ENCODE assay signal across 17 mouse cellular contexts in the genomic region with DNA sequence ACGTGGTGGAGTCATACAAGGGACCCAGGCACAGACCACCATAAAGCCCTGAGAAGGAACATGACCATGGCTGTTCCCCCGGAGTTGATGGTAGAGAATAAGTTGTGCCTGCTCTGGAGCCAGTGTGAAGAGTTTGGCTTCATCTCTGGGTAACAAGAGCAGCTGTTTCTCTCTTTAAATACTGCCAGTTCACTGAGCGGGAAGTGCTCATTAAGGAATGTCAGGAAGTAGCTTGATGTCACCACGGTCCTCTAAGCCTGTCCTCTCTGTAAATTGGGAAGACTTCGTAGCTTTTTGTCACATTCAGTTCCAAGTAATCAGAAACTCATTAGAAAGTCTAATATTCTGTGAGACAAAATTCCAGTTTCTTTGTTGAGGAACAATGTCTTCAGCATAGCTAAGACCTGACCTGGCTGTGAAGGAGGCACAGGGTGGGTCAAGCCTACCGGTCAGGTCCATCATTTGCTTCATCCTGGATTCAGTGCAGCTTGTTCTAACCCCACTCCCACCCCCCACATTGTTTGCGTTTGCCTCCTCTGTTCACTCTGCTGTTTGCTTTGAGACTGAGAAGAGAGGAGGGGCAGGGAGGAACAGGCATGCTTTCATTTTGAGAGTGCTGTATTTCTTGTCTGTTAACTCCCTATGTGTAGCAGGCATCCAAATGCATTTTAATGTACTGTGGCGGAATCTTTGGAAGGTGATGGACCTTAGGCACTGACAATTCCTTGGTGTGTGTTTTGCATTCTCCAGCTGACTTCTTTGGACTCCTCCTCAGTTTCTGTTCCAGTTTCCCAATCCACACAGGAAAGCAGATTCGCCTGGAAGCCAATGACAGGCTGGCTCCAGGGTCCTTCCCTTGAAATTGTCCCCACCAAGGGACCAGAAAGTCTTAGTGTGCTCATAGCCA.
A peak's percentile ranks its signal among the peaks of the same experiment; 100 is the strongest.
DNase-seq lines count a peak whose midpoint lies in the region; ATAC-seq lines count a peak whose summit lies in the region.
"Had no signal": no experiment of that assay in that cellular context is flagged by ENCODE, and none has a peak within 500 bp of the region (broad histone marks: within the 10 kb centered on the region; RNA-seq: fewer than 3 reads in every experiment).

No protein-coding gene starts in this region.

- no peaks in the 10 kb centered on the region for H3K27me3 ChIP-seq in hindbrain, embryonic 11.5 days (ENCODE audit: control insufficient read depth, insufficient read depth, low read length)
- no peaks in the 10 kb centered on the region for H3K27me3 ChIP-seq in hindbrain, embryonic 14.5 days (ENCODE audit: control insufficient read depth, insufficient read depth, low read length)
- no peaks in the 10 kb centered on the region for H3K27me3 ChIP-seq in midbrain, embryonic 11.5 days (ENCODE audit: control insufficient read depth, insufficient read depth, low read length)
- H3K27me3 ChIP-seq: embryonic facial prominence, embryonic 13.5 days; limb, embryonic 13.5 days; liver, embryonic 15.5 days had no signal

- H3K4me2 ChIP-seq in hindbrain, embryonic 11.5 days (replicated peaks; ENCODE audit: low read depth, low read length): no peak overlapping the region
- H3K4me2 ChIP-seq in hindbrain, embryonic 14.5 days (replicated peaks): no peak overlapping the region
- H3K4me2 ChIP-seq in midbrain, embryonic 11.5 days: no peak overlapping the region
- H3K4me2 ChIP-seq: embryonic facial prominence, embryonic 13.5 days; heart, embryonic 11.5 days; limb, embryonic 13.5 days; liver, embryonic 15.5 days had no signal

- no peaks in the 10 kb centered on the region for H3K4me1 ChIP-seq in hindbrain, embryonic 11.5 days (replicated peaks; ENCODE audit: control insufficient read depth, insufficient read depth, low read length)
- H3K4me1 ChIP-seq in hindbrain, embryonic 14.5 days (replicated peaks; ENCODE audit: control insufficient read depth, insufficient read depth, low read length): no peaks in the 10 kb centered on the region
- H3K4me1 ChIP-seq in midbrain, embryonic 11.5 days (ENCODE audit: control insufficient read depth, insufficient read depth, low read length): peaks cover 6% of the 10 kb centered on the region; the same call in 1 of the 2 replicates
- H3K4me1 ChIP-seq: embryonic facial prominence, embryonic 13.5 days; limb, embryonic 13.5 days; liver, embryonic 15.5 days had no signal

- H3K27ac ChIP-seq in hindbrain, embryonic 11.5 days (ENCODE audit: low read depth, low read length): no peak overlapping the region
- H3K27ac ChIP-seq in hindbrain, embryonic 14.5 days: no peak overlapping the region
- H3K27ac ChIP-seq in midbrain, embryonic 11.5 days (ENCODE audit: low read depth, low read length): no peak overlapping the region
- H3K27ac ChIP-seq: embryonic facial prominence, embryonic 13.5 days; limb, embryonic 13.5 days; liver, embryonic 15.5 days had no signal

- ATAC-seq in hindbrain, embryonic 11.5 days (ENCODE audit: low FRiP score): peak; percentile 67; the same call in 1 of the 2 replicates
- no peak for ATAC-seq in hindbrain, embryonic 14.5 days (ENCODE audit: low FRiP score)
- ATAC-seq in midbrain, embryonic 11.5 days (ENCODE audit: low FRiP score): peak; percentile 83
- ATAC-seq: intestine, embryonic 16.5 days had no signal

- 51% methylated on average over 9 of the region's 9 CpGs for WGBS in hindbrain, embryonic 11.5 days
- 38% methylated on average over 9 of the region's 9 CpGs for WGBS in hindbrain, embryonic 14.5 days
- 44% methylated on average over 9 of the region's 9 CpGs for WGBS in midbrain, embryonic 11.5 days

- H3K36me3 ChIP-seq in hindbrain, embryonic 11.5 days (ENCODE audit: control insufficient read depth, insufficient read depth, low read length): no peaks in the 10 kb centered on the region
- no peaks in the 10 kb centered on the region for H3K36me3 ChIP-seq in hindbrain, embryonic 14.5 days (replicated peaks; ENCODE audit: control insufficient read depth, insufficient read depth)
- H3K36me3 ChIP-seq in midbrain, embryonic 11.5 days (ENCODE audit: control insufficient read depth, insufficient read depth, low read length): no peaks in the 10 kb centered on the region
- H3K36me3 ChIP-seq: embryonic facial prominence, embryonic 13.5 days; limb, embryonic 13.5 days; liver, embryonic 15.5 days had no signal

- peak; percentile 9 for DNase-seq in hindbrain, embryonic 11.5 days (ENCODE audit: low spot score)
- no peak for DNase-seq in hindbrain, embryonic 14.5 days (ENCODE audit: low spot score)
- DNase-seq in ES-CJ7 (ENCODE audit: low read depth, low spot score): peak; percentile 12
- DNase-seq in brain, adult 2 months (ENCODE audit: low read depth, low spot score): peak; percentile 4
- peak; percentile 88 for DNase-seq in midbrain, embryonic 11.5 days (ENCODE audit: low spot score, missing footprints)
- DNase-seq in gastrocnemius, postnatal 25 days: no peak
- no peak for DNase-seq in thymus, postnatal 36 days
- DNase-seq: cerebellum, postnatal 25 days; gastrocnemius, postnatal 14 days; heart, postnatal 36 days; lung, postnatal 14 days; right cerebral cortex, postnatal 4 days had no signal

- H3K9ac ChIP-seq in hindbrain, embryonic 11.5 days (ENCODE audit: low read depth, low read length): no peak overlapping the region
- H3K9ac ChIP-seq in hindbrain, embryonic 14.5 days: no peak overlapping the region
- H3K9ac ChIP-seq in midbrain, embryonic 11.5 days (ENCODE audit: low read length): no peak overlapping the region
- H3K9ac ChIP-seq: embryonic facial prominence, embryonic 13.5 days; limb, embryonic 13.5 days; liver, embryonic 15.5 days had no signal

- H3K4me3 ChIP-seq in hindbrain, embryonic 11.5 days (ENCODE audit: low read depth, low read length): no peak overlapping the region
- H3K4me3 ChIP-seq in hindbrain, embryonic 14.5 days (replicated peaks; ENCODE audit: low read length): no peak overlapping the region
- no peak overlapping the region for H3K4me3 ChIP-seq in midbrain, embryonic 11.5 days (ENCODE audit: low read depth, low read length)
- H3K4me3 ChIP-seq: embryonic facial prominence, embryonic 13.5 days; limb, embryonic 13.5 days; liver, embryonic 15.5 days had no signal

- H3K9me3 ChIP-seq in hindbrain, embryonic 11.5 days (ENCODE audit: control insufficient read depth, low read length): no peaks in the 10 kb centered on the region
- no peaks in the 10 kb centered on the region for H3K9me3 ChIP-seq in hindbrain, embryonic 14.5 days (ENCODE audit: control insufficient read depth, low read length)
- no peaks in the 10 kb centered on the region for H3K9me3 ChIP-seq in midbrain, embryonic 11.5 days (ENCODE audit: control insufficient read depth, low read length)
- H3K9me3 ChIP-seq: embryonic facial prominence, embryonic 13.5 days; limb, embryonic 13.5 days; liver, embryonic 15.5 days had no signal

Comparison
In these comparisons a context has a peak if more than half of its experiments do, and no peak if none do; other contexts are left out.
1. DNase-seq: peak in hindbrain, embryonic 11.5 days (single experiment), ES-CJ7 (single experiment), brain, adult 2 months (single experiment) and midbrain, embryonic 11.5 days (single experiment); none in hindbrain, embryonic 14.5 days (single experiment), gastrocnemius, postnatal 25 days (single experiment) and thymus, postnatal 36 days (0 of 2).